Mouse (Mus musculus): ENCODE measurements around the gene Gm44973. TPM values are rescaled to one million over a fixed set of nuclear protein-coding genes. Genes with fewer than 3 reads are reported as not detected.
A peak's percentile ranks its signal among the peaks of the same experiment; 100 is the strongest.

Gm44973 gene
- 1.5 and 2.1 TPM in 2 replicates for polyA plus RNA-seq (2015; fragmentation: Nextera tagmentation; extraction: Ambion mirVana)

GRCm38 (mm10) chr7:5015118-5016001, at the start of gene Gm44973:
TSS of gene Gm44973 (plus strand) at chr7:5015496.
- Histone ChIP-seq H3K27me3 (no peaks in the 10 kb centered on the region), H3K27ac (peak within 1 kb of the TSS; percentile 99), H3K4me2 (peak within 1 kb of the TSS; percentile 67), H3K36me3 (ENCODE audit: poor library complexity, severe bottlenecking) (peaks cover 35% of the 10 kb centered on the region), H3K4me3 (peak within 1 kb of the TSS; percentile 68), H3K9me3 (replicated peaks) (no peaks in the 10 kb centered on the region), H3K9ac (peak within 1 kb of the TSS; percentile 79), H3K4me1 (peaks cover 14% of the 10 kb centered on the region)
- ATAC-seq, result peak; percentile 79
- under 1% methylated on average over 54 of the region's 76 CpGs for WGBS

GRCm38 (mm10) chr7:4971068-4971467, 44.2 kb upstream of the Gm44973 start, which contains the start of gene Sbk3:
TSS of gene Sbk3 (minus strand) at chr7:4971168.
- no peaks in the 10 kb centered on the region for H3K27me3 ChIP-seq
- H3K4me1 ChIP-seq, result no peaks in the 10 kb centered on the region
- H3K9me3 ChIP-seq (replicated peaks), result no peaks in the 10 kb centered on the region
- no peak within 1 kb of the TSS for H3K27ac ChIP-seq
- no peak within 1 kb of the TSS for H3K4me2 ChIP-seq
- H3K36me3 ChIP-seq (ENCODE audit: poor library complexity, severe bottlenecking), result no peaks in the 10 kb centered on the region
- no peak within 1 kb of the TSS for H3K4me3 ChIP-seq
- H3K9ac ChIP-seq, result no peak within 1 kb of the TSS
- no peak for ATAC-seq
- WGBS, result 27% methylated on average over 6 of the region's 6 CpGs

DNA sequence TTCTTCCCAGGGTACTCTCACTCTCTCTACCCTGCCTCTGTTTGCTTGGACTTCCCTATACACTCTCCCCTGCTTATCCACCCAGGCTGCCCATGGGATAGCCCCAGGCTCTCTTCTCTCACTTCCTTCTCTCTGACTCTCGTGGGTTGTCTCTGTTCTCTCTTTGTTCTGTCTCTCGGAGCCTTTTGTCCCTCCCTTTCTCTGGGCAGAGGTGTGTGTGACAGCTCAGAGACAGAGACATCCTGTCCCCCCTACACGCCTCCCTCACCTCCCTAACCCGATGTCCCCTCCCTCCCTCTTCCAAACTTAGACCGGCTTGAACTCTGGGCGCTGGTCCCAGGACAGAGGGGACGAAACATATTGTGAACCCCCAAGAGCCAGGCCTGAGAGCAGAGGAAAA, 43.6 kb upstream of the Gm44973 start:
- WGBS, result 28% methylated on average over 7 of the region's 7 CpGs
- no peak overlapping the region for H3K27ac ChIP-seq
- H3K9ac ChIP-seq, result no peak overlapping the region
- H3K4me2 ChIP-seq, result no peak overlapping the region
- no peaks in the 10 kb centered on the region for H3K36me3 ChIP-seq (ENCODE audit: poor library complexity, severe bottlenecking)
- no peaks in the 10 kb centered on the region for H3K27me3 ChIP-seq
- no peaks in the 10 kb centered on the region for H3K4me1 ChIP-seq
- ATAC-seq, result no peak
- H3K9me3 ChIP-seq (replicated peaks), result 0 out of 2 replicates have a peak, but pooled peaks cover under 1% of the 10 kb centered on the region
- no peak overlapping the region for H3K4me3 ChIP-seq

DNA sequence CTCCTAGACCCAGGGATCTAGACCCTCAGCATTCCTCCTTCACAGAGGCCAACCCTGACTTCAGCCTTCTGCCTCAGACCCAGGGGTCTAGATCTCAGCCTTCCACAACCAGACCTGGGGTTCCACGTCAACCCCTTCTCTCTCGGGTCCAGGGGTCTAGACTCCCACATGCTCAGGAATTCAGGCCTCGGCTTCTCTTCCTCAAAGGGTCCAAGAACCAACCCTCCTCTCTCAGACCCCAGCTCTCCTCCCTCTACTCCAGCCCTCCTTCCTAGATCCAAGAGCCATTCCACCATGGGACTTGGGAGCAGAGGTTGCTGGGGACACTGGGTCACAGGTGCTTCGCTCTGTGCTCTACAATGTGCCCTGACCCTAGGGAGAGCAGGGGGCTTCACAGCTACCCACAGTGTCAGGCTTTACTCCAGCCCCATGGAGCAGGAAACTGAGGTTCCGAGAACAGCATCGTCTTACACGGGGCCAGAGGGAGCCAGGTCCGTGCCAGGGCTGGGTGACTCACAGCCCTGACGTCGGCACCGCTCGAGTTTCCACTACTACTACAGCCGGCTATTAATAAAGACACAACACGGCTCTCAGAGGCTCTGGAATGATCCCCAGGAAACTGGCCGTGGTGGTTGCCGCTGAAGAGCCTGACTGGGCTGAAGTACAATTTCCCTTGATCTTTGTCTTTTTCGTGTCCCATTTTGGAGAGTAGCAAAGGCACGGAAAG, 42.8 kb upstream of the Gm44973 start:
- Histone ChIP-seq H3K9me3 (replicated peaks) (0 out of 2 replicates have a peak, but pooled peaks cover 3% of the 10 kb centered on the region), H3K9ac (no peak overlapping the region), H3K4me3 (no peak overlapping the region), H3K4me2 (no peak overlapping the region), H3K27ac (no peak overlapping the region), H3K36me3 (ENCODE audit: poor library complexity, severe bottlenecking) (no peaks in the 10 kb centered on the region), H3K4me1 (no peaks in the 10 kb centered on the region), H3K27me3 (no peaks in the 10 kb centered on the region)
- WGBS, result 84% methylated on average over 18 of the region's 18 CpGs
- no peak for ATAC-seq

DNA sequence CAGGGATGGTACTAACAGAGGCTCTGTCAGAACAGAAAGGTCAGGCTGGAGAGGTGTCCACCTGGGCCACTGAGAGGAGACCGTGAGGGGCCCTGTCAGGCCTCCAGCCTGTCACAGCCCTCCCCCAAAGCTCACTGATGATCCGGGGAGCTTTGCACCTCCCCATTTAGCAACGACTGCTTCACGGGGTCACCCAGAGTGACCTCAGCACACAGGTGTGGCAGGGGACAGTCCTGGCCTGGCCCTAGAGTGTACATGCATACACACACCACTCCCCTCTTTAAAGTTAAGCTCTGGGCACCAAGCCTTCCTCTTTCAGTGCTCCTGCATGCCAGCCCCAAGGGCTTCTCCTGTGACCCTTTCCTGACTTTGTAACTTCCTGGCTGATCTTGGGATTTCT, 39.8 kb upstream of the Gm44973 start:
- H3K27ac ChIP-seq, result no peak overlapping the region
- no peaks in the 10 kb centered on the region for H3K36me3 ChIP-seq (ENCODE audit: poor library complexity, severe bottlenecking)
- no peak overlapping the region for H3K4me3 ChIP-seq
- ATAC-seq, result no peak
- WGBS, result 68% methylated on average over 4 of the region's 4 CpGs
- no peak overlapping the region for H3K9ac ChIP-seq
- H3K9me3 ChIP-seq (replicated peaks), result 0 out of 2 replicates have a peak, but pooled peaks cover 3% of the 10 kb centered on the region
- H3K27me3 ChIP-seq, result no peaks in the 10 kb centered on the region
- H3K4me1 ChIP-seq, result no peaks in the 10 kb centered on the region
- no peak overlapping the region for H3K4me2 ChIP-seq

- Histone ChIP-seq H3K27me3 (no peaks in the 10 kb centered on the region), H3K4me3 (no peak overlapping the region), H3K9ac (no peak overlapping the region), H3K4me2 (no peak overlapping the region), H3K9me3 (replicated peaks) (0 out of 2 replicates have a peak, but pooled peaks cover 3% of the 10 kb centered on the region), H3K27ac (no peak overlapping the region), H3K4me1 (no peaks in the 10 kb centered on the region), H3K36me3 (ENCODE audit: poor library complexity, severe bottlenecking) (no peaks in the 10 kb centered on the region)
- 92% methylated on average over 7 of the region's 7 CpGs for WGBS
- no peak for ATAC-seq
Observed at GRCm38 (mm10) chr7:4976832-4977231, 38.5 kb upstream of the Gm44973 start.

GRCm38 (mm10) chr7:4988250-4988649, 27.0 kb upstream of the Gm44973 start:
- ATAC-seq, result no peak
- WGBS, result 75% methylated on average over 2 of the region's 2 CpGs
- no peak overlapping the region for H3K27ac ChIP-seq

GRCm38 (mm10) chr7:4993347-4993998, 21.8 kb upstream of the Gm44973 start:
- no peak for ATAC-seq
- Histone ChIP-seq H3K27ac (no peak overlapping the region), H3K36me3 (ENCODE audit: poor library complexity, severe bottlenecking) (peaks cover 42% of the 10 kb centered on the region), H3K4me3 (peak overlapping the region; percentile 78), H3K9me3 (replicated peaks) (no peaks in the 10 kb centered on the region), H3K4me2 (peak overlapping the region; percentile 89), H3K27me3 (peaks cover 21% of the 10 kb centered on the region), H3K4me1 (peaks cover 35% of the 10 kb centered on the region), H3K9ac (peak overlapping the region; percentile 89)
- 42% methylated on average over 55 of the region's 55 CpGs for WGBS

More at GRCm38 (mm10) chr7:4988250-4988649, 27.0 kb upstream of the Gm44973 start:
- no peak overlapping the region for H3K4me3 ChIP-seq
- H3K36me3 ChIP-seq (ENCODE audit: poor library complexity, severe bottlenecking), result peaks cover 29% of the 10 kb centered on the region
- H3K27me3 ChIP-seq, result peaks cover 16% of the 10 kb centered on the region
- H3K9ac ChIP-seq, result no peak overlapping the region
- peaks cover 6% of the 10 kb centered on the region for H3K4me1 ChIP-seq
- H3K9me3 ChIP-seq (replicated peaks), result no peaks in the 10 kb centered on the region
- no peak overlapping the region for H3K4me2 ChIP-seq

GRCm38 (mm10) chr7:4993999-4994788, 21.1 kb upstream of the Gm44973 start:
- Histone ChIP-seq H3K4me2 (peak overlapping the region; percentile 89), H3K27ac (no peak overlapping the region), H3K9ac (peak overlapping the region; percentile 89), H3K9me3 (replicated peaks) (no peaks in the 10 kb centered on the region), H3K36me3 (ENCODE audit: poor library complexity, severe bottlenecking) (peaks cover 42% of the 10 kb centered on the region), H3K27me3 (peaks cover 17% of the 10 kb centered on the region), H3K4me1 (peaks cover 35% of the 10 kb centered on the region), H3K4me3 (peak overlapping the region; percentile 78)
- 54% methylated on average over 58 of the region's 59 CpGs for WGBS
- ATAC-seq, result no peak

DNA sequence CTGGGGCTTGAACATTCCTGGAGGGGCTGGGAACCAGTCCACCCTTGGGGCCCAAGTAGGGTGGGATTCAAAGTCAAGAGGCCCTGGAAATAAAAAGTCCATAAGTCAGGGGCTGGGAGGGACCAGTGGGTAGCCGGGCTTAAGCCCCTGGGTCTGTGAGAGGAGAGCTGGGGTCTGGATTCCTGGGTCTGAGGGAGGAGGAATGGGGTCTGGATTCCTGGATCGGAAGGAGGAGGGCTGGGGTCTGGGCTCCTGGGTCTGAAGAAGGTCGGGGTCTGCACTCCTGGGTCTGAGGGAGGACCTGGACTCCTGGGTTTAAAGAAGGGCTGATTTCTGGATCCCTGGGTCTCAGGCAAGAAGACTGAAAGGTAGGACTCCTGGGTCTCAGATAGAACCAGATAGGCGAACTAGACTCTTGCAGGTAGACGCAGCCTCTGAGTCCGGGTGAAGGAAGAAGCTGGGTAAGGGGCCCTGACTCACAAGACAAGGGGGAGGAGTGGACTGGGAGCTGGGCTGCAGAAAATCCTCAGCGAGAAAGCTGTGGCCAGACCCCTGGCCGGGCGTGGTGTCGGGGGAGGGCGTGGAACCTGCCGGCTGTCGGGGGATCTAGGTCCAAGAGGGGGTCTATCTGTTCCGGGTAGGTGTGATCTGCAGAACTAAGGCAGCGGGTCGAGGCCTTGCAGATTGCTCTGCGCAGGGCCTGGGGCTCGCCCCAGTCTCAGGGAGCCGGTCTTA, 19.9 kb upstream of the Gm44973 start:
- H3K4me2 ChIP-seq, result peak overlapping the region; percentile 89
- peaks cover 41% of the 10 kb centered on the region for H3K36me3 ChIP-seq (ENCODE audit: poor library complexity, severe bottlenecking)
- 6% methylated on average over 19 of the region's 19 CpGs for whole genome bisulfite sequencing
- peaks cover 35% of the 10 kb centered on the region for H3K4me1 ChIP-seq
- H3K27ac ChIP-seq, result 0 out of 2 replicates have a peak overlapping the region, but pooled peaks have one; percentile 44
- H3K9me3 ChIP-seq (replicated peaks), result no peaks in the 10 kb centered on the region
- H3K27me3 ChIP-seq, result peaks cover 17% of the 10 kb centered on the region
- peak overlapping the region; percentile 89 for H3K9ac ChIP-seq
- peak overlapping the region; percentile 78 for H3K4me3 ChIP-seq
- ATAC-seq, result peak; percentile 14; the same call in 1 of the 2 replicates

Data from forebrain, embryonic 13.5 days (tissue).